Mouse (Mus musculus) cerebellum, adult (tissue): ENCODE data around the gene Mcemp1.

ENCODE experiments used
- ATAC-seq: cut with Nextera tagmentation; 2 replicates; pipeline ENCODE4 v1.9.2; 2017; ENCODE audit warnings: mild to moderate bottlenecking, moderate library complexity, mixed read lengths; ENCODE audit not compliant: insufficient number of reproducible peaks, low FRiP score, low TSS enrichment

The Mcemp1 gene

GRCm38 (mm10) chr8:3717321-3717954 lies 51.9 kb downstream of the Mcemp1 start:
- ATAC-seq, result no peak

- ATAC-seq, result peak; percentile 64
Observed at GRCm38 (mm10) chr8:3718559-3718958, 53.0 kb downstream of the Mcemp1 start.
